Mouse (Mus musculus): ENCODE measurements around the gene Larp6.

DNA sequence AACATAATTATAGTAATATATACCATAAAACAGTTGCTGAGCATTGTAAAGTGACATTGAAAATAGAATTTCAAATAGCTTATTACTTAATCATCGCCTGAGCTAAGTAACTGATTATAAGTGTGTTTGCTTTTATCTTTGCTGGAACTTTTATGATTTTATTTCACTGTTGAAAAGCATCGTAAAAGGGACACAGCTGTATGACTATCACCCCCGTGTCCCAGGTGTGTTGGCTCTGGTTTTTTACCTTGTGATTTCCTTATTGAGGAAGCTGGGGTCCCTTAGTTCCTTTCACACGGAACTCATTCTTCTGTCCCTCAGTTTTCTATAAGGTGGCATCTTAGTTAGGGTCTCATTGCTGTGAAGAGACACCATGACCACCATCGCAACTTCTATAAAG lies 34.9 kb downstream of the Larp6 start:
- TF ChIP-seq CTCF (IDR thresholded peaks at IDR 0.05; ENCODE audit: low read depth), result no peak
- no peak for TF ChIP-seq EP300 (IDR thresholded peaks at IDR 0.05; ENCODE audit: low read depth)

All from liver, postnatal 0 days (tissue).